Mouse (Mus musculus): Measurements from ENCODE around the gene Zp3.

DNA sequence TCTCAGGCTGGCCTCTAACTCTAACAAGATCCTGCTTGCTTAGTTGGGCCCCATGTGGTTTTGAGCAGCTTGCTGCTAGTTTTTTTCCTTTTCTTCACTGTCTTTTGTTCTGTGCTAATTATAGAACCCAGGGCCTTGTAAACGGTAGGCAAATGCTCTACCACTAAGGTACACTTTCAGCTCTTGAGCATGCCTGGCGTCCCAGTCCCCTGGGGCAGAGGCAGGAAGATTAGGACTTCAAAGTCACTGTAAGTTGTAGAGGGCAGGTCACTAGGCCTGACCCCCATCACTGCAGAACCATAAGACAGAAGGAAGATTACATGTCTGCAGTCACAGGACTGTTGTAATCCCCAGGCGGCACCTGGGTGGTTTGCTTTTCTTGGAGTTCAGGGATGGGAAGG is 22.9 kb downstream of the Zp3 start:
- TF ChIP-seq POLR2A (IDR thresholded peaks at IDR 0.05; ENCODE audit: insufficient read depth, low read depth, low read length) (no peak), CTCF (IDR thresholded peaks at IDR 0.05; ENCODE audit: insufficient read depth, low read depth, low read length) (no peak)
